Mouse (Mus musculus) embryonic facial prominence, embryonic 10.5 days (tissue): ENCODE measurements at regions not wholly inside any gene's neighbourhood (a gene's known extent, or its start where the extent isn't known, plus 50 kb on each side); places are given as distances from the start of the nearest gene placed in this dataset.

ENCODE experiments used
- DNase-seq: peaks from one replicate; pipeline ENCODE4 v3.0.0-alpha.2; 2017; ENCODE audit warnings: low spot score
- H3K27ac ChIP-seq: fragments of 300-500 bp; sonication (generic); replicated peaks from 2 replicates; pipeline ENCODE4 v1.5.1; 2016; ENCODE audit warnings: mild to moderate bottlenecking
- H3K27me3 ChIP-seq: fragments of 300-500 bp; sonication (generic); replicated peaks from 2 replicates; pipeline ENCODE4 v1.6.1; 2016; ENCODE audit warnings: low read depth, mild to moderate bottlenecking; ENCODE audit not compliant: poor library complexity, severe bottlenecking
- H3K36me3 ChIP-seq: fragments of 300-500 bp; sonication (generic); replicated peaks from 2 replicates; pipeline ENCODE4 v1.6.1; 2016; ENCODE audit warnings: mild to moderate bottlenecking, moderate library complexity
- H3K4me1 ChIP-seq: fragments of 300-500 bp; sonication (generic); 2 replicates; pipeline ENCODE4 v1.6.1; 2016
- H3K4me3 ChIP-seq: fragments of 300-500 bp; sonication (generic); 2 replicates; pipeline ENCODE4 v1.5.1; 2016; ENCODE audit warnings: mild to moderate bottlenecking, moderate library complexity
- H3K9me3 ChIP-seq: fragments of 300-500 bp; sonication (generic); 2 replicates; pipeline ENCODE4 v1.6.1; 2016; ENCODE audit warnings: mild to moderate bottlenecking

DNA sequence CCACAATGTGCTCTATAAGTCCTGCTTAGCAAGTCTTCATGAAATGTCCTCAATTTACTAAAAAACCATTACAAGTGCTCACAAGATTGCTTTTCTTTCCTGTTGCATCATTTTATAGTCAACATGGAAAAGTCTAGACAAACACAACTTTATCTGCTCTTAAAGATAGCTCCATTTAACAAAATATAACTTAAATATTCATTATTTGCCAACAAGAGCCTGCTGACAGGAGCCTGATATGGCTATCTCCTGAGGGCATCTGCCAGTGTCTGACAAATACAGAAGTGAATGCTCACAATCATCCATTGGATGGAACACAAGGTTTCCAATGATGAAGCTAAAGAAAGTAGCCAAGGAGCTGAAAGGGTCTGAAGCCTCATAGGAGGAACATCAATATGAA lies 197.8 kb downstream of the Ndufa4 start:
- no peaks in the 10 kb centered on the region for H3K27me3 ChIP-seq
- no peaks in the 10 kb centered on the region for H3K9me3 ChIP-seq
- DNase-seq: no peak

More for the DNA sequence above, 197.8 kb downstream of the Ndufa4 start:
- Histone ChIP-seq H3K27ac (no peak overlapping the region), H3K36me3 (no peaks in the 10 kb centered on the region), H3K4me1 (no peaks in the 10 kb centered on the region), H3K4me3 (no peak overlapping the region)
